In the genomic region with DNA sequence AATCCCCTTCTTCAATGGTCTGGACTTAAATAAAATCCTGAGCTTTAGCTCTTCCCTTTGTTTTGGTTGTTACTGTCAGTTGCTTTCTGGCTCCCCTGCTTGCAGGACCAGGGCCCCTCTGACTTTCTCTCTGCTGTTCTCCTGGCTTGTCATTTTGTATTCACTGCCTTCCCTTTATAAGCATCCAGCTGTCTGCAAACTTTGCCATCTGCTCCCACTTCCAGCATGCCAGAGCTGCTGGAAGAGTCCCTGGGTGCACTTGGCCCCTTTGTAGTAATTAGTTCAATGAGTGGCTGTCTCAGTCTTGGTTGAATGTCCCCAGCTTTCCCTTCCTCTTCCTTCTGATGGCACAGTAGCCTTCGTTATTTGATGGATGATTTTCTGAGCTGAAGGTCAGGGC, we compare ENCODE assay signal across 18 mouse cellular contexts.
DNase-seq lines count a peak whose midpoint lies in the region; ATAC-seq and TF ChIP-seq lines count a peak whose summit lies in the region.
"Had no signal": no experiment of that assay in that cellular context is flagged by ENCODE, and none has a peak within 500 bp of the region (broad histone marks: within the 10 kb centered on the region; RNA-seq: fewer than 3 reads in every experiment).

No protein-coding gene starts in this region.

- ATAC-seq in forebrain, postnatal 0 days = peak; percentile 67
- ATAC-seq in forebrain, embryonic 15.5 days (replicated peaks) = no peak
- no peak for ATAC-seq in intestine, postnatal 0 days
- ATAC-seq: lung, postnatal 0 days; Patski had no signal

- H3K4me3 ChIP-seq in forebrain, postnatal 0 days (ENCODE audit: low read depth, low read length) = no peak overlapping the region
- H3K4me3 ChIP-seq in forebrain, embryonic 15.5 days = no peak overlapping the region
- H3K4me3 ChIP-seq in intestine, postnatal 0 days (ENCODE audit: low read depth, low read length) = no peak overlapping the region
- H3K4me3 ChIP-seq: erythroblast, embryonic 14.5 days; heart, adult 2 months; limb, embryonic 10.5 days; liver, embryonic 13.5 days; myocyte had no signal

- DNase-seq in adrenal gland, adult 8-10 months = peak; percentile 3
- DNase-seq in adrenal gland, postnatal 36 days = no peak
- peak; percentile 63 for DNase-seq in forebrain, postnatal 0 days
- peak; percentile 34 to 50 for DNase-seq in right cerebral cortex, postnatal 10 days (ENCODE audit: low spot score in 2 of 2)
- DNase-seq in right cerebral cortex, postnatal 14 days = no peak
- DNase-seq in B cell, adult 2 months = no peak
- DNase-seq: heart, adult 2 months; heart, postnatal 14 days; liver, embryonic 13.5 days; thymus, postnatal 14 days had no signal

- no peak for TF ChIP-seq CTCF in forebrain, postnatal 0 days (IDR thresholded peaks at IDR 0.05; ENCODE audit: low read depth)
- TF ChIP-seq CTCF in intestine, postnatal 0 days (IDR thresholded peaks at IDR 0.05; ENCODE audit: low read depth) = no peak

- no peaks in the 10 kb centered on the region for H3K4me1 ChIP-seq in forebrain, postnatal 0 days (ENCODE audit: insufficient read depth)
- H3K4me1 ChIP-seq in forebrain, embryonic 15.5 days = no peaks in the 10 kb centered on the region
- no peaks in the 10 kb centered on the region for H3K4me1 ChIP-seq in intestine, postnatal 0 days (replicated peaks; ENCODE audit: control insufficient read depth, insufficient read depth, low read length)
- H3K4me1 ChIP-seq: limb, embryonic 10.5 days; liver, embryonic 13.5 days had no signal

- no peak overlapping the region for H3K4me2 ChIP-seq in forebrain, postnatal 0 days (ENCODE audit: low read depth)
- no peak overlapping the region for H3K4me2 ChIP-seq in forebrain, embryonic 15.5 days (replicated peaks)
- no peak overlapping the region for H3K4me2 ChIP-seq in intestine, postnatal 0 days (replicated peaks; ENCODE audit: low read depth)
- H3K4me2 ChIP-seq: liver, embryonic 13.5 days had no signal

- no peaks in the 10 kb centered on the region for H3K36me3 ChIP-seq in forebrain, postnatal 0 days (ENCODE audit: insufficient read depth)
- no peaks in the 10 kb centered on the region for H3K36me3 ChIP-seq in forebrain, embryonic 15.5 days
- H3K36me3 ChIP-seq in intestine, postnatal 0 days (ENCODE audit: control insufficient read depth, insufficient read depth) = no peaks in the 10 kb centered on the region
- H3K36me3 ChIP-seq: limb, embryonic 10.5 days; liver, embryonic 13.5 days had no signal

- H3K27ac ChIP-seq in forebrain, postnatal 0 days (ENCODE audit: low read depth, low read length) = no peak overlapping the region
- no peak overlapping the region for H3K27ac ChIP-seq in forebrain, embryonic 15.5 days (replicated peaks)
- no peak overlapping the region for H3K27ac ChIP-seq in intestine, postnatal 0 days (ENCODE audit: low read depth, low read length)
- H3K27ac ChIP-seq: heart, adult 2 months; kidney, postnatal 0 days; limb, embryonic 10.5 days; liver, embryonic 13.5 days had no signal

- no peak overlapping the region for H3K9ac ChIP-seq in forebrain, postnatal 0 days
- H3K9ac ChIP-seq in forebrain, embryonic 15.5 days (replicated peaks) = no peak overlapping the region
- H3K9ac ChIP-seq in intestine, postnatal 0 days (ENCODE audit: low read depth, low read length) = no peak overlapping the region
- H3K9ac ChIP-seq: liver, embryonic 13.5 days had no signal

- WGBS in forebrain, postnatal 0 days = 52% methylated on average over 1 of the region's 1 CpGs
- 60% methylated on average over 1 of the region's 1 CpGs for WGBS in forebrain, embryonic 15.5 days
- WGBS in intestine, postnatal 0 days = 71% methylated on average over 1 of the region's 1 CpGs

- H3K27me3 ChIP-seq in forebrain, postnatal 0 days (ENCODE audit: insufficient read depth, low read length) = no peaks in the 10 kb centered on the region
- H3K27me3 ChIP-seq in forebrain, embryonic 15.5 days = no peaks in the 10 kb centered on the region
- no peaks in the 10 kb centered on the region for H3K27me3 ChIP-seq in intestine, postnatal 0 days (replicated peaks; ENCODE audit: control insufficient read depth, insufficient read depth, low read length)
- H3K27me3 ChIP-seq: liver, embryonic 13.5 days; Patski had no signal

- no peaks in the 10 kb centered on the region for H3K9me3 ChIP-seq in forebrain, postnatal 0 days (ENCODE audit: low read length)
- H3K9me3 ChIP-seq in forebrain, embryonic 15.5 days = no peaks in the 10 kb centered on the region
- H3K9me3 ChIP-seq in intestine, postnatal 0 days (ENCODE audit: control insufficient read depth) = no peaks in the 10 kb centered on the region
- H3K9me3 ChIP-seq: limb, embryonic 10.5 days; liver, embryonic 13.5 days had no signal

Comparison
In these comparisons a context has a peak if more than half of its experiments do, and no peak if none do; other contexts are left out.
1. DNase-seq: peak in adrenal gland, adult 8-10 months (single experiment), forebrain, postnatal 0 days (single experiment) and right cerebral cortex, postnatal 10 days (2 of 2); none in adrenal gland, postnatal 36 days (0 of 2), right cerebral cortex, postnatal 14 days (single experiment) and B cell, adult 2 months (0 of 2).